Mouse (Mus musculus): ENCODE data around the gene Prr22.

Gene Prr22

GRCm38 (mm10) chr17:56761991-56762410 is 8.0 kb upstream of the Prr22 start:
- peak; percentile 90 for DNase-seq (ENCODE audit: low read depth)

DNA sequence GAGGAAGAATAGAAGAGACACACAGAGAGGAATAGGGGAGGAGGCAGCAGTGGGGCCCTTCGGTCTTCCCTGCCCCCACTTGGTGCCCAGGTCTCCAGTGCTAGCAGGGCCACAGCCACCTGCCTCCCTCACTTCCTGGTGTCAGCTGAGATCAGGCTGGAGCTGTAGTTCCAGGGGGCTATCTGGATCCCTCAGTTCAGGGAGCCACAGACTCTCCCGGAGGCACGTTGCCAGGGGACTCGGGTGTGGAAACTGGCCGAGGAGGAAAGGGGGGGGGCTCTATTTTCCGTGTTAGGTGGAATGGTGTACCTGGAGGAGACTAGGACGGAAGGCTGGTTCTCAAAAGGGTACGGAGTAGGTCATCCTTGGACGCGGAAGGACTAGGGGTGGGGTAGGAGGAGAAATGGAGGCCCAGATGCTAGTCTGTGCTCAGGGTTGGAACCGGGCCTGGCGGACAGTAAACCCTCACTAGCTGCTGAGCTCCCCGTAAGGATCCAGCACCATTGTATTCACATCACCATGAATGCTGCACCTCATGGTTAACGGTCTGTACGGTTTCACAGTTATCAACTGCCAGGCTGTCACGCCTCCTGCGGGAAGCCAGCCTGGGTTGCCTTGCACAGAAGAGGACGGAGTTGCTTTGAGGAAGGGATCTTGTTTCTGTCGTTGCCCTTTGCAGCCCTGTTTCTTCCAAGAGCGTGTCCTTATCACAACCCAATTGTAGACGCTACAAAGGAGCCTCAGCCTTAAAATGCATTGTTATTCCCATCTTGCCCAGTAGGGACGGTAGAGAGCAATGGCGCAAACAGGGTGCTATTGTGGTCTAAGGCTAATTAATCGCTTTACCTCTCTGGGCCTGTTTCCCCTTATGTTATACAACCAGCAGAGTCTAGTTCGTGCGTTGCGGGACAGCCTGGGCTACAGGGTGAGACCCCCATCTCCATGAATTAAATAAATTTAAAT is 7.0 kb upstream of the Prr22 start:
- peak; percentile 80 for DNase-seq (ENCODE audit: low read depth)

- no peak for DNase-seq (ENCODE audit: low read depth)
Measured at GRCm38 (mm10) chr17:56763741-56764250, 6.3 kb upstream of the Prr22 start.

DNA sequence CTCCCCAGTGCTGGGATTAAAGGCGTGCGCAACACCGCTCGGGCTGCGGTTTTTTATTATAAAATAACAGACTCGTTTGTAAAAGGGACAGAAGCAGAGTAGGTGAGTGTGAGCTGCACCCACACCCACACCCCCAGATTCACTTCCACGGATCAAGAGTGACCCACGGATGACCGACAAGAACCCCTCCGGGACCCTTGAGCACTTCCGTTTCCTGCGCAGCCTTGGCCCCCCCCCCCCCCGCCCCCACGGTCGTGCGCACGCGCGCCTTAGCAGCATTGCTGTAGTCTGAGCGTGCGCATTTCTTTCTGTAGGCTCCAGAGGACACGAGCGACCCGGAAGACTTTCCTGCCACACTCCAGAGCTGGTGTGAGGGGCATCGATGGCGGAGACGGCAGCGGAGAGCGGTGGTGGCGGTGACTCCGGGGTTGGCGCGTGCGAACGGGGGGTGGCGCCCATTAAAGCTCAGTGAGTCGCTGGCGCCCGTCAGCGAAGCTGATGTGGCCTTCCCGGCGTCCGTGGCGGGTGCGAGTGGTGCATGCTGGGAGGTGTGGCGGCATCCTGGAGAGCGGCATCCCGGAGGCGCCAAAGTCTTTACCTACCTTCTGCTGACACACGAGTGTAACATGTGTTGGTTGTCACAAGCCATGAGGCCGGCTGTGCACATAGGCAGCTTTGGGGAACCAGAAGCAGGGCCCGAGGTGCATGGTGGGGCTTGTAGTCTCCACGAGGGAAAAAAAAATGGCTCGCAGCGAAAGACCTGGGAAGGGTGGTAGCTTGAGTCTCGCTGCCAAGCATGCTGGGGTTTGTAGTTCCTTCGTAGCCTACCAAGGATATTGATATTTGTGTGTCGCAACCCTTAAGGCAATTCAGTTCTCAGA is 5.3 kb upstream of the Prr22 start, which contains the start of gene Dus3l:
Gene Dus3l (plus strand): TSS at position 284 of the 881 bp plus-strand sequence.
- DNase-seq (ENCODE audit: low read depth), result peak; percentile 96

- DNase-seq (ENCODE audit: low read depth), result no peak
Measured at GRCm38 (mm10) chr17:56765431-56765830, 4.6 kb upstream of the Prr22 start.

- no peak for DNase-seq (ENCODE audit: low read depth)
Measured at GRCm38 (mm10) chr17:56766631-56767405, 3.2 kb upstream of the Prr22 start.

- DNase-seq (ENCODE audit: low read depth), result no peak
Measured at GRCm38 (mm10) chr17:56767531-56768135, 2.4 kb upstream of the Prr22 start.

- DNase-seq (ENCODE audit: low read depth), result no peak
Measured at GRCm38 (mm10) chr17:56768941-56769340, 1.1 kb upstream of the Prr22 start.

DNA sequence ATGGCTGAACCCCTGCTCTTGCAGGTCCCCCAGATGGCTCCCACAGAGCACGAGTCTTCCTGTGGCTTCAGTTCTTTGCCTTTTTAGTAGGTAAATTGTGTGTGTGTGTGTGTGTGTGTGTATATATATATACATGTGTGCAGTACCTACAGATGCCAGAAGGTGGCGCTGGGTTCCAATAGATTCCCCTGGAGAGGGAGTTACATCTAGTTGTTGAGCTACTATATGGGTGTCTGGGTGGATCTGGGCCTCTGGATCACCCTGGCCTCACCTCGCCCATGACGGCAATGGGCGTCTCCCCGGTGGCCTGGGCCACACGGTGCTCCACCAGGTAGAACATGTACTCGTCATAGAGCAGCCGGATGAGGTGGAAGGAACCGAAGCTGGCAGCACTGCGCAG is 7.5 kb downstream of the Prr22 start:
- no peak for DNase-seq (ENCODE audit: low read depth)

DNA sequence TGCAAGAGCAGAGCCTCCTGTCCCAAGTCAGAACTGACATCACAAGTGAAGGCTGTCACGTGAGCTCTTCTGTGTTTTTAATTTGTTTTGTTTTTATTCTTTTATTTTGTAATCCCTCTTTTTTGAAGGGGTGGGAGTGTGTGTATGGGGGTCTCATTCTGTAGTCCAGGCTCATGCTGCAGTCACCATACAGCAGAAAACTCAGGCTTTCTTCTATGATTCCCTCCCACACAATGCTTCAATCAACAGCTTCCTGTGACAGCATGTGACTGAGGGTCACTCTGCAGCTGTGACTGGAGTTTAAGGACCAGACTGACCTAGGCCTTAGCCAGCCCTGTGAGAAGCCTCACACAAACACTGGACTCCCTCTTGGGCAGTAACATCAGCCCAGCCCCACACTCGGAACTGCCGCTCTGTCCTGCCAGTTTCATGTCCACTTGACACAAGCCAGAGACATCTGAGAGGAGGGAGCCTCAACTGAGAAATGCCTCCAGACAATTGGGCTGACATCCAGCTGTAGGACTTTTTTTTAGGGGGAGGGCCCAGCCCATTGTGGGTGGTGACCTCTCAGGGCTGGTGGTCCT is 8.8 kb downstream of the Prr22 start:
- no peak for DNase-seq (ENCODE audit: low read depth)

DNA sequence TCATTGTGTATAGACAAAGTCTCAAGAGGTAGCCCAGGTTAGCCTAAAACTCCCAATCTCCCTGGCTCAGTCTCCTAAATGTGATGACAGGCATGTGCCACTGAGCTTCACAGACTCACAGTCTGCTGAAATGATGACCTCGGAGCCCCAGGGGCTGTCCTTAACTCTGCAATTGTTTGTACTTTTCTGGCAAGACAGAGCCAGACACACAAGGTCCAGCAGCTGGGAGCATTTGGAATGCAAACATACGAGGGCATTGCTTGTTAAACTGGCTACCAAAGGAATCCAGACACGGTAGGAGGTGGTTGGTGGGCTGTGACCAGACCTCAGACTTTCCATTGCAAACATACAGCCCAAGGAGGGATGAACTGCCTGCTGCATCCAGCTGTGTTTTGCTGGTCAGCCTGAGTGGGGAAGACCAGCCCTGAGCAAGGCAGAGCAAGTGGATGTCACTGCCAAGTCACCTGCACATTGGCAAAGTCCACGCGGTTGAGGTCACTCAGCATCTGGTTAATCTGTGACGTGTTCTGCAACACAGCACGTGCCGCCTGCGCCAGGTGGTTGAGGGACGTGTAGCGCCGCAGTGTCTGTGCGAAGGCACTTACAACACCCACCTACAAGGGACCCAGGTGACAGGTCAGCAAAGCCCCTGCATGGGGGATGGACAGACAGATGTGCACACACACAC is 10.4 kb downstream of the Prr22 start:
- no peak for DNase-seq (ENCODE audit: low read depth)

GRCm38 (mm10) chr17:56788886-56789285 is 18.8 kb downstream of the Prr22 start:
- DNase-seq (ENCODE audit: low read depth), result no peak

DNA sequence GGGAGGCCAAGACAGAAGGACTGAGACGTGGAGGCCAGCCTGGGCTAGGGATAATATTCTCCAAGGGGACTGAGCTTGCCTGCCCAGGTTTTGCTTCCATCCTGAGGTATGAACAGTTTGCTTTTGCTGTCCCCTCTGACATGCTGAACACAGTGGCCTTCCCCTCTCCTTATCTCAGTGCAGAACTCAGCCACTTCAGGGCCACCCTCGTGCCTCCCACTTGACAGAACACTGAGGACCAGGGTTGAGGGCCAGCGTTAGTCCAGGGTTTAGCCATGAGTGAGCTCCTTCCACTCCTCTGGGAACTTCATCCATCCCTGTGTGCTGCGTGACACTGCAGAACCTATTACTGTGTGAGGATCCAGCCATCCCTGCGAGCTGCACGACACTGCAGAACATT is 19.2 kb downstream of the Prr22 start:
- no peak for DNase-seq (ENCODE audit: low read depth)

GRCm38 (mm10) chr17:56792588-56792987 is 22.5 kb downstream of the Prr22 start:
- no peak for DNase-seq (ENCODE audit: low read depth)

- no peak for DNase-seq (ENCODE audit: low read depth)
Measured at GRCm38 (mm10) chr17:56793614-56794319, 23.7 kb downstream of the Prr22 start.

DNA sequence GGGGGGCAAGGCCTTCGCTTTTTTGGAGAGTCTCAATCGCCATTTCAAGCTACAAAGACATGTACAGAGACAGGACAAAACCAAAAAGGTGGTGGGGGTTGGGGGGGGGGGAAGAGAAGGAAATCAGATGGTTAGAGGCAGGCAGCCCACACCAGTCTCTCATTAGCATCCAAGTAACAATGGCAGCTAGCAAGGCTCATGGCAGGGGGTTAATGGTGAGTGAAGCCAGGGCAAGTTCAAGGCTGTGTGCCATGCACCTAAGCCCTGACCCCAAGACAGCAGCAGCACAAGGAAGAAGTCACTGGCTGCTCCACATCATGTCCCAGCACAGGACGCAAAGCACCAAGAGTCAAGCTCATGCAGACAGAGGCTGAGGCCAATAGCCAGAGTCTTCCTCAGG is 29.2 kb downstream of the Prr22 start:
- no peak for DNase-seq (ENCODE audit: low read depth)

- no peak for DNase-seq (ENCODE audit: low read depth)
Measured at GRCm38 (mm10) chr17:56802065-56802464, 32.0 kb downstream of the Prr22 start.

DNA sequence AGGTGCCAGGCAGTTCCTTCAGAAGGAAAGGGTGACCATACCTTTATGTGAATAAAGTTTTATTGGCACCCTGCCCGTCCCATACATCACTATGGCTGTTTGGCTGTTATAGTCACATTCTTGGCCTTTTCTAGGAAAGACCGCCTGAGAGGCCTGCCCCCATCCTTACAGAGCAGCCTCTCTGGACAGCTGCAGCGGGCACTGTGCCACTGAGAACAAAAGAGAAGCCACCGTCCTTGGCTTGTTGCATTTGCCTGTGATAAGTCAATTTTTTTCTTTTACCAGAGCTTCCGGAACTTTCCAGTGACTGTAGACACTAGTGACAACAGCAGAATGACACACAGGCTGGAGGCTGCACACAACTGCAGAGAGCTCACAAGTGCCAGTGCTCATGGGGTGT is 34.9 kb downstream of the Prr22 start:
- DNase-seq (ENCODE audit: low read depth), result no peak

- DNase-seq (ENCODE audit: low read depth), result peak; percentile 65
Measured at GRCm38 (mm10) chr17:56805784-56806183, 35.7 kb downstream of the Prr22 start.

GRCm38 (mm10) chr17:56808518-56808917 is 38.5 kb downstream of the Prr22 start:
- DNase-seq (ENCODE audit: low read depth), result peak; percentile 58
